Mouse (Mus musculus) embryonic fibroblast, embryonic 13.5 days (primary cell): ENCODE results near the gene Kcnj14.

Experiments used
- CTCF ChIP-seq: IDR thresholded peaks from 2 replicates; pipeline ENCODE4 v1.5.1; 2011; ENCODE audit warnings: mild to moderate bottlenecking, control low read depth, low read length, moderate library complexity, borderline replicate concordance; ENCODE audit not compliant: insufficient read depth
- POLR2A ChIP-seq: IDR thresholded peaks from 2 replicates; pipeline ENCODE4 v1.6.1; 2011; ENCODE audit warnings: low read depth, mild to moderate bottlenecking, control low read depth, low read length, moderate library complexity

GRCm38 (mm10) chr7:45802551-45802950 lies 22.0 kb downstream of the Kcnj14 start:
- TF ChIP-seq CTCF: no peak
- no peak for TF ChIP-seq POLR2A
